Mouse (Mus musculus): ENCODE measurements at regions not wholly inside any gene's neighbourhood (a gene's known extent, or its start where the extent isn't known, plus 50 kb on each side); places are given as distances from the start of the nearest gene placed in this dataset.
"Not testable (repeated sequence)": the region's sequence is repeated elsewhere in the genome, so short reads cannot be mapped to it uniquely, and the experiment has no call there.

GRCm38 (mm10) chr13:99739420-99739819 is 161.5 kb downstream of the Cartpt start:
- DNase-seq (ENCODE audit: low spot score): no peak

GRCm38 (mm10) chr13:99737271-99737670 is 163.6 kb downstream of the Cartpt start:
- DNase-seq (ENCODE audit: low spot score): no peak

- no peak for DNase-seq (ENCODE audit: low spot score)
Observed at GRCm38 (mm10) chr13:99729145-99729544, 171.7 kb downstream of the Cartpt start.

- no peak for DNase-seq (ENCODE audit: low spot score)
Observed at GRCm38 (mm10) chr13:99724245-99724644, 176.6 kb downstream of the Cartpt start.

GRCm38 (mm10) chr13:99723237-99723981 is 177.5 kb downstream of the Cartpt start:
- DNase-seq (ENCODE audit: low spot score): no peak

GRCm38 (mm10) chr13:99720566-99720965 is 180.3 kb downstream of the Cartpt start:
- no peak for DNase-seq (ENCODE audit: low spot score)

- no peak for DNase-seq (ENCODE audit: low spot score)
Observed at GRCm38 (mm10) chr13:99696559-99696890, 180.2 kb upstream of the Map1b start.

- DNase-seq (ENCODE audit: low spot score): no peak
Observed at GRCm38 (mm10) chr13:99695874-99696558, 179.7 kb upstream of the Map1b start.

GRCm38 (mm10) chr13:99679934-99680333 is 163.6 kb upstream of the Map1b start:
- DNase-seq (ENCODE audit: low spot score): no peak

- DNase-seq (ENCODE audit: low spot score): peak; percentile 5
Observed at GRCm38 (mm10) chr13:99679430-99679829, 163.1 kb upstream of the Map1b start.

GRCm38 (mm10) chr13:99676393-99676792 is 160.1 kb upstream of the Map1b start:
- DNase-seq (ENCODE audit: low spot score): no peak

GRCm38 (mm10) chr13:99675951-99676350 is 159.6 kb upstream of the Map1b start:
- peak; percentile 45 for DNase-seq (ENCODE audit: low spot score)

GRCm38 (mm10) chr13:99672714-99673113 is 156.4 kb upstream of the Map1b start:
- DNase-seq (ENCODE audit: low spot score): no peak

- DNase-seq (ENCODE audit: low spot score): no peak
Observed at GRCm38 (mm10) chr13:99671747-99672146, 155.4 kb upstream of the Map1b start.

GRCm38 (mm10) chr13:99669987-99670534 is 153.7 kb upstream of the Map1b start:
- no peak for DNase-seq (ENCODE audit: low spot score)

- no peak for DNase-seq (ENCODE audit: low spot score)
Observed at GRCm38 (mm10) chr13:99668613-99669012, 152.3 kb upstream of the Map1b start.

GRCm38 (mm10) chr13:99666086-99666485 is 149.7 kb upstream of the Map1b start:
- no peak for DNase-seq (ENCODE audit: low spot score)

GRCm38 (mm10) chr13:99663422-99663821 is 147.1 kb upstream of the Map1b start:
- not testable (repeated sequence) for DNase-seq (ENCODE audit: low spot score)

- DNase-seq (ENCODE audit: low spot score): no peak
Observed at GRCm38 (mm10) chr13:99647661-99648204, 131.4 kb upstream of the Map1b start.

GRCm38 (mm10) chr13:99644771-99645170 is 128.4 kb upstream of the Map1b start:
- DNase-seq (ENCODE audit: low spot score): no peak

GRCm38 (mm10) chr13:99642811-99643210 is 126.5 kb upstream of the Map1b start:
- no peak for DNase-seq (ENCODE audit: low spot score)

- DNase-seq (ENCODE audit: low spot score): no peak
Observed at GRCm38 (mm10) chr13:99642301-99642700, 126.0 kb upstream of the Map1b start.

All from lung, postnatal 25 days (tissue).